Mouse (Mus musculus) liver, postnatal 0 days (tissue): ENCODE results near the gene Taar6. TPM values are rescaled to one million over a fixed set of nuclear protein-coding genes. Genes with fewer than 3 reads are reported as not detected.

Source experiments
- ATAC-seq: fragments of 200-750 bp; cut with Nextera tagmentation; 2 replicates; pipeline ENCODE4 v1.8.0; 2017; ENCODE audit warnings: mild to moderate bottlenecking, moderate library complexity
- DNase-seq: peaks from one replicate; pipeline ENCODE4 v3.0.0-alpha.2; 2016
- H3K27ac ChIP-seq: fragments of 300-500 bp; sonication (generic); 2 replicates; pipeline ENCODE4 v1.5.1; 2014; ENCODE audit warnings: antibody characterized with exemption, moderate library complexity, mild to moderate bottlenecking, low read depth
- H3K27me3 ChIP-seq: fragments of 300-500 bp; sonication (generic); 2 replicates; pipeline ENCODE4 v1.6.1; 2014; ENCODE audit warnings: low read length, control low read depth, mixed read lengths; ENCODE audit not compliant: insufficient read depth
- H3K36me3 ChIP-seq: fragments of 300-500 bp; sonication (generic); replicated peaks from 2 replicates; pipeline ENCODE4 v1.6.1; 2014; ENCODE audit warnings: mild to moderate bottlenecking, control low read depth, low read length, moderate library complexity, mixed read lengths; ENCODE audit not compliant: insufficient read depth
- H3K4me1 ChIP-seq: fragments of 300-500 bp; sonication (generic); 2 replicates; pipeline ENCODE4 v1.6.1; 2014; ENCODE audit warnings: antibody characterized with exemption, mild to moderate bottlenecking, control low read depth; ENCODE audit not compliant: insufficient read depth
- H3K4me2 ChIP-seq: fragments of 300-500 bp; sonication (generic); 2 replicates; pipeline ENCODE4 v1.6.1; 2014; ENCODE audit warnings: low read depth, mild to moderate bottlenecking, low read length, moderate library complexity, mixed read lengths
- H3K4me3 ChIP-seq: fragments of 300-500 bp; sonication (generic); 2 replicates; pipeline ENCODE4 v1.5.1; 2014; ENCODE audit warnings: low read depth, low read length
- H3K9ac ChIP-seq: fragments of 300-500 bp; sonication (generic); replicated peaks from 2 replicates; pipeline ENCODE4 v1.6.1; 2014; ENCODE audit warnings: mild to moderate bottlenecking, moderate library complexity
- H3K9me3 ChIP-seq: fragments of 300-500 bp; sonication (generic); 2 replicates; pipeline ENCODE4 v1.6.1; 2016; ENCODE audit warnings: mild to moderate bottlenecking, control low read depth, low read length, mixed read lengths
- CTCF ChIP-seq: sonication (generic); IDR thresholded peaks from 2 replicates; pipeline ENCODE4 v1.5.1; 2016; ENCODE audit warnings: antibody characterized with exemption, low read depth
- EP300 ChIP-seq: IDR thresholded peaks from 2 replicates; pipeline ENCODE4 v1.6.1; 2016; ENCODE audit warnings: antibody characterized with exemption, low read depth, mild to moderate bottlenecking
- WGBS: fragments of 180-500 bp; shearing (Covaris S2); extraction: QIAGEN DNeasy Blood & Tissue Kit; methylation state at CpG from one replicate; pipeline ENCODE4 v1.1.7; 2014; ENCODE audit not compliant: insufficient replicate concordance; 5-methylcytosine and 5-hydroxymethylcytosine counted together
- polyA plus RNA-seq: library from polyadenylated mRNA; unstranded; fragments of >200 nt; fragmentation: Nextera tagmentation; extraction: Ambion mirVana; gene quantifications from 2 replicates; pipeline ENCODE4 v1.2.1, GENCODE M21; 2015

Taar6 gene
- polyA plus RNA-seq, 1 experiment from 2014 or later, result not detected

DNA sequence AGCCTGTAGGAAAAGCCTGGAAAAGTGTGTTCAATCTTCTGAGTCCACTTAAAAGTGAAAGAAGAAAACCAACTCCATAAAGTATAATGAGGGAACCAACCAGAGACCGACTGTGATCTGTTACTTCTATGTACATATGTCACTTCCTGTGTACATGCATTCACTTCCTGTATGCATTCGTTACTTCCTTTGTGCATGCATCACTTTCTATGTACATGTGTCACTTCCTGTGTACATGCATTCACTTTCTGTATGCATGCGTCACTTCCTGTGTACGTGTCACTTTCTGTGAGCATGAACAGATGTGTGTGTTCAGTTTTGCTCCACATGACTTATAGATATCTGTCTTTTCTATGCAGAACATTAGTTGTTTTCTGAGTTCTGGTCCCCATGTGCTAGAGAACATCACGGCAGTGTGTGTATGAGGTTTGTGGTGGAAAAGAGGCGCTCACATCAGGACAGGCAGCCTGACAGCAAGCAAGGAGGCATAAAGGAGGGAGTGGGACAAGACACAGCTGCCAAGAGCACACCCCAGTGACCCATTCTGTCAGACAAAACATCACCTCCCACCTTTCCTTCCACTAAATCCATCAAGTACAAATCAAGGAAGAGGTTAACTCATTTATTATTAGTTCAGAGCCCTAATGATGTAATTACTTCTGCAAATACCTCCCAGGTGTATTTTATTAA lies 20.4 kb downstream of the Taar6 start:
- Histone ChIP-seq H3K4me1 (no peaks in the 10 kb centered on the region), H3K27ac (no peak overlapping the region), H3K4me3 (no peak overlapping the region), H3K9ac (no peak overlapping the region), H3K9me3 (no peaks in the 10 kb centered on the region), H3K36me3 (no peaks in the 10 kb centered on the region), H3K4me2 (no peak overlapping the region), H3K27me3 (no peaks in the 10 kb centered on the region)
- 72% methylated on average over 6 of the region's 6 CpGs for WGBS
- no peak for ATAC-seq
- DNase-seq, result no peak
- TF ChIP-seq CTCF, result no peak
- TF ChIP-seq EP300, result no peak

DNA sequence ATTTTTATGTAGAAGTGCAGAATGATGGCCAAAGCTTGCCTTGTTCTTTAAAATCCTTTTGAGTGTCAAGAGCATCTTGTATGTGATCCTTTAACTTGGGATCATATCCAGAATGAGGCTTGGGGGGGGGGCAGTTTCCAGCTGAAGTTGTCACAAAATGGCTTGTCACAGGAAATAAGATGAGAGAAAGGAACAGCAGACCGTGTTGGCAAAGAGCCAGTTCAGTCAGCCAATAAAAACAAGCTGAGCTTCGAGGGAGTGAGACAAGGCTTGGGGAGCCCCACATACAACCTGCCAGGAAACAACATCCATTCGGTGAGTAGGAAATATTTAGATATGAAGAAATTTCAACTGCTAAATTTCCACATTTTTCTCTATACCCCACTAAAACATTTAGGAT lies 22.0 kb downstream of the Taar6 start:
- ATAC-seq (no peak), DNase-seq (no peak)
- 0 out of 2 replicates have a peak, but pooled peaks cover 3% of the 10 kb centered on the region for H3K4me1 ChIP-seq
- TF ChIP-seq CTCF (no peak), EP300 (no peak)
- H3K9ac ChIP-seq, result no peak overlapping the region
- no peak overlapping the region for H3K27ac ChIP-seq
- H3K36me3 ChIP-seq, result no peaks in the 10 kb centered on the region
- H3K4me3 ChIP-seq, result no peak overlapping the region
- H3K4me2 ChIP-seq, result no peak overlapping the region
- H3K27me3 ChIP-seq, result no peaks in the 10 kb centered on the region
- 63% methylated on average over 3 of the region's 3 CpGs for WGBS
- H3K9me3 ChIP-seq, result no peaks in the 10 kb centered on the region

DNA sequence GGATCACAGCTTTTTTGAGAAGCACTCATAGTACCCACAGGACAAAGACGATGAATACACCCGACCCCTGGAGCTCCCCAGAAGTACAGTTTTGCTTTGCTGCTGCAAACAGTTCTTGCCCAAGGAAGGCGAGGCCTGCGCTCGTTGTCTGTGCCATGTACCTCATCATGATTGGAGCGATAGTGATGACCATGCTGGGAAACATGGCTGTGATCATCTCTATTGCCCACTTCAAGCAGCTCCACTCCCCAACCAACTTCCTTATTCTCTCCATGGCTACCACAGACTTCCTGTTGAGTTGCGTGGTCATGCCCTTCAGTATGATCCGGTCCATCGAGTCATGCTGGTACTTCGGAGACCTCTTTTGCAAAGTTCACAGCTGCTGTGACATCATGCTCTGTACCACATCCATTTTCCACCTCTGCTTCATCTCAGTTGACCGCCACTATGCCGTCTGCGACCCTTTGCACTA lies 25.0 kb downstream of the Taar6 start, which contains the start of gene Taar4:
Gene Taar4, plus strand, starts transcription at position 51 of the 472 bp plus-strand sequence.
- H3K9ac ChIP-seq, result no peak within 1 kb of the TSS
- no peaks in the 10 kb centered on the region for H3K36me3 ChIP-seq
- ATAC-seq, result no peak
- H3K4me1 ChIP-seq, result 0 out of 2 replicates have a peak, but pooled peaks cover 3% of the 10 kb centered on the region
- DNase-seq, result no peak
- no peaks in the 10 kb centered on the region for H3K9me3 ChIP-seq
- TF ChIP-seq CTCF, result no peak
- TF ChIP-seq EP300, result no peak
- H3K4me2 ChIP-seq, result no peak within 1 kb of the TSS
- H3K4me3 ChIP-seq, result no peak within 1 kb of the TSS
- no peak within 1 kb of the TSS for H3K27ac ChIP-seq
- WGBS, result 77% methylated on average over 13 of the region's 13 CpGs
- H3K27me3 ChIP-seq, result no peaks in the 10 kb centered on the region

DNA sequence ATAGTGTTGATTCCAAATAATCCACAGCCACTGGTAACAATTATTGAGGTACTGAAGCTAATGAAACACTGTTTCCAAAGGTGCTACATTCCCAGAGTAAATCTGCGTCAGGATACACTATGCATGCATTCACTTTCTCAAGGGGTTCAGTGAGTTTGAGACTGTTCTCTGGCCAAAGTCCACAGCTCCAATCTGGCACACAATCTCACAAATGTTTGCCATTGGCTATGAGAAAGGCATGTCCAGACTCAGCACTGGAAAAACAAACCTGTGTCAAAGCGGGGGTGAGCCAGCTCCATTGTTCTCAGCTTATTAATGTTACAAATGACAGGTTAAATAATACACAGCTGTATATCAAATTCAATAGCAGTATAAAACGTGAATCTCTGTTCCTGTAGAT lies 26.4 kb downstream of the Taar6 start:
- Histone ChIP-seq H3K27me3 (no peaks in the 10 kb centered on the region), H3K9ac (no peak overlapping the region), H3K9me3 (no peaks in the 10 kb centered on the region), H3K4me1 (0 out of 2 replicates have a peak, but pooled peaks cover 3% of the 10 kb centered on the region), H3K27ac (no peak overlapping the region), H3K4me3 (no peak overlapping the region), H3K4me2 (no peak overlapping the region), H3K36me3 (no peaks in the 10 kb centered on the region)
- no peak for TF ChIP-seq EP300
- no peak for TF ChIP-seq CTCF
- 59% methylated on average over 3 of the region's 3 CpGs for WGBS
- DNase-seq (no peak), ATAC-seq (no peak)

DNA sequence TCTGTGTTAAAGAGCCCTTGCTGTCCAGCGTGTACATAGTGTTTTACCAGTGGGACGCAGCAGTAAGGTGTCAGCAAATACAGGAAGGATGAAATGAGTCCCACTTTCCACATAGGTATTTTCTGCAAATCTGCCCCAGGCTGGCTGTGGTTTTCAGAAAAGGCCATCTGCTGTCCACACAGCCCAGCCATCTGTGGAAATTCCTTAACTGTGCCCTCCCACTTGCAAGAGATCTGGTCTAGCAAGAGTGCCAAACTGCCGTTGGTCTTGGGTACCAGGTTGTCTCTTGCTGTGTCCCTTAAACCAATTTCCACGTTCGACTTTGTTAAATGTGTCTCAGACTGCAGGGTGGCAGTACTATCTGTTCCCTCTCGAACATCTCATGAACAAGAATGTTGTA lies 33.7 kb downstream of the Taar6 start:
- no peaks in the 10 kb centered on the region for H3K36me3 ChIP-seq
- H3K9ac ChIP-seq, result no peak overlapping the region
- no peak overlapping the region for H3K4me2 ChIP-seq
- DNase-seq (no peak), ATAC-seq (no peak)
- H3K27ac ChIP-seq, result no peak overlapping the region
- no peaks in the 10 kb centered on the region for H3K27me3 ChIP-seq
- no peaks in the 10 kb centered on the region for H3K9me3 ChIP-seq
- H3K4me3 ChIP-seq, result no peak overlapping the region
- H3K4me1 ChIP-seq, result no peaks in the 10 kb centered on the region
- TF ChIP-seq EP300, result no peak
- WGBS, result 74% methylated on average over 6 of the region's 6 CpGs

DNA sequence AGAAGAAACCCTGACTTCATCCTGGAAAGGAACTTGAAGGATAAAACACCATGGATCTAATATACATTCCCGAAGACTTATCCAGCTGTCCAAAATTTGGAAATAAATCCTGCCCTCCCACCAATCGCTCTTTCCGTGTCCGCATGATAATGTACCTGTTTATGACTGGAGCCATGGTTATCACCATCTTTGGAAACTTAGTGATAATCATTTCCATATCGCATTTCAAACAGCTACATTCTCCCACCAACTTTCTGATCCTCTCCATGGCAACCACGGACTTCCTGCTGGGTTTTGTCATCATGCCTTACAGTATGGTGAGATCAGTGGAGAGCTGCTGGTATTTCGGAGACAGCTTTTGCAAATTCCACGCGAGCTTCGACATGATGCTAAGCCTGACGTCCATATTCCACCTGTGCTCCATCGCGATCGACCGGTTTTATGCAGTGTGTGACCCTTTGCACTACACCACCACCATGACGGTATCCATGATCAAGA lies 35.9 kb downstream of the Taar6 start, which contains the start of gene Taar3:
Gene Taar3, plus strand, starts transcription at position 51 of the 498 bp plus-strand sequence.
- Histone ChIP-seq H3K4me2 (no peak within 1 kb of the TSS), H3K4me3 (no peak within 1 kb of the TSS), H3K27me3 (no peaks in the 10 kb centered on the region), H3K9ac (no peak within 1 kb of the TSS), H3K36me3 (no peaks in the 10 kb centered on the region), H3K27ac (no peak within 1 kb of the TSS), H3K4me1 (no peaks in the 10 kb centered on the region), H3K9me3 (no peaks in the 10 kb centered on the region)
- ATAC-seq, result no peak
- 87% methylated on average over 16 of the region's 16 CpGs for WGBS
- DNase-seq, result no peak
- TF ChIP-seq CTCF, result no peak
- no peak for TF ChIP-seq EP300
